Mouse (Mus musculus): Measurements from ENCODE around the gene Chek1.

- TF ChIP-seq EP300 (IDR thresholded peaks at IDR 0.05; ENCODE audit: low read depth) (no peak), CTCF (IDR thresholded peaks at IDR 0.05; ENCODE audit: low read depth) (no peak)
Observed at GRCm38 (mm10) chr9:36767203-36768143, 40.6 kb upstream of the Chek1 start, which contains the start of gene Stt3a.
